Mouse (Mus musculus) E14TG2a.4 (cell line): ENCODE data around the gene Camk2d.

Experiments used
- CTCF ChIP-seq: conservative IDR thresholded peaks from 2 replicates; pipeline ENCODE4 v1.5.1; 2014; ENCODE audit warnings: low read length
- NANOG ChIP-seq: IDR thresholded peaks from 2 replicates; pipeline ENCODE4 v1.6.1; 2014; ENCODE audit warnings: borderline replicate concordance, low read length, mixed read lengths
- POU5F1 ChIP-seq: IDR thresholded peaks from 2 replicates; pipeline ENCODE4 v1.6.1; 2014; ENCODE audit warnings: low read length, borderline replicate concordance

DNA sequence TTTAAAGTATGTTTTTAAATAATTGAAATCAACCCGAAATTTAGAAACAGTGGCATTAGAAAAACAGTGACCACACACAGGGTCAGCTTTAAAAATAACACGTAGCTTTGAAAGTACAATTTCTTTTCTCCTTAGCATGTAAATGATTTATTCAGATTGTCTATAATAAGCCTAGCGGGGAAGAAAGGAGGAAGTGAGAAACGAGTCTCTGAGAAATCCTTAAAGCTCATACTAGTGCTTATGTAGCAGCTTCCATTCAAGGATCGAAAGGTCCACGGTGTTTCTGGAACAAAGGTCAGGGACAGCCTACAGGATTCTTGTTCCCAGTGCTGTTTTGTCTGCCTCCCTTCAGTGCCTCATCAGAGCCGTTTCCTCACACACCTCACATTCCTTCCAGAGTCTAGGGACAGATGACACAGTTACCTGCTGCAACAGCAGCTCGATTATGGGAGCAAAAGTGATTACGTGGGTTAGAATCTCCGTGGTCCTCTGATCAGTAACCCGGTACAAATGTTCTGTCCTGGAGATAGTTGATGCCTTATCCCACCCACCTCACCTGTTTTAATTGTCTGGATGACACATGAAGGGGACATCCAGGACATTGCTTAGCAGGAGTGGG lies 17.5 kb downstream of the Camk2d start:
- no peak for TF ChIP-seq CTCF
- no peak for TF ChIP-seq NANOG
- TF ChIP-seq POU5F1 = no peak
